ENCODE assay signal across 17 mouse cellular contexts in the genomic region with DNA sequence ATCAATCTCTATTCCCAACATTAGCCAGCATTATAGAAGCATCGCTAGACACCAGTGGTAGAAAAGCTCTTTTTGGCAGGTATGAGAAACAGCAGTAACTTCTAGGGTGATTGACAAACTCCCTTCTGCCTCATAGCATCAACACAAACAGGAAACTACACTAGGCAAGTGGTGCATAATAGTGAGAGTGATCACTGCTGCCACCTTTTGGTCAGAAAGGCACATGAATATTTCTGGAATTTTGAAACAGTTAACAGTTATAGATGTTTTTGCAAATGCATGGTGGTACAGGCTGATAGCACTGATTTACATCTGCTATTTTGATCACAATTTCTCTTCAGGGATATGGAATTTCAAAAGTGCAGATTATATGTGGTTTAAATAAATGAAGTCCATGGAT. TPM values are rescaled to one million over a fixed set of nuclear protein-coding genes. Genes with fewer than 3 reads are reported as not detected.
DNase-seq lines count a peak whose midpoint lies in the region; ATAC-seq and TF ChIP-seq lines count a peak whose summit lies in the region.
"Had no signal": no experiment of that assay in that cellular context is flagged by ENCODE, and none has a peak within 500 bp of the region (broad histone marks: within the 10 kb centered on the region; RNA-seq: fewer than 3 reads in every experiment).

No protein-coding gene starts in this region.

- H3K4me1 ChIP-seq in hindbrain, embryonic 14.5 days (replicated peaks; ENCODE audit: control insufficient read depth, insufficient read depth, low read length): no peaks in the 10 kb centered on the region
- no peaks in the 10 kb centered on the region for H3K4me1 ChIP-seq in hindbrain, embryonic 13.5 days (replicated peaks)
- H3K4me1 ChIP-seq in midbrain, embryonic 14.5 days (ENCODE audit: control insufficient read depth, insufficient read depth, low read length): no peaks in the 10 kb centered on the region
- H3K4me1 ChIP-seq in midbrain, embryonic 15.5 days: no peaks in the 10 kb centered on the region
- no peaks in the 10 kb centered on the region for H3K4me1 ChIP-seq in stomach, postnatal 0 days (replicated peaks; ENCODE audit: control insufficient read depth, insufficient read depth)
- no peaks in the 10 kb centered on the region for H3K4me1 ChIP-seq in thymus, adult 2 months (replicated peaks; ENCODE audit: control insufficient read depth, insufficient read depth, low read length)
- H3K4me1 ChIP-seq in liver, embryonic 11.5 days (replicated peaks; ENCODE audit: control insufficient read depth, insufficient read depth, low read length): no peaks in the 10 kb centered on the region
- H3K4me1 ChIP-seq: limb, embryonic 13.5 days; neural tube, embryonic 13.5 days had no signal

- no peak for TF ChIP-seq EP300 in stomach, postnatal 0 days (optimal IDR thresholded peaks at IDR 0.05)

- peak; percentile 50 for TF ChIP-seq CTCF in stomach, postnatal 0 days (IDR thresholded peaks at IDR 0.05; ENCODE audit: low read depth)
- no peak for TF ChIP-seq CTCF in thymus, adult 2 months (IDR thresholded peaks at IDR 0.05; ENCODE audit: borderline replicate concordance, control insufficient read depth, extremely low read depth, insufficient read depth, low read length, poor library complexity)

- DNase-seq in hindbrain, embryonic 14.5 days (ENCODE audit: low spot score): peak; percentile 25
- DNase-seq in midbrain, embryonic 14.5 days: peak; percentile 34
- peak; percentile 3 for DNase-seq in brain, adult 2 months (ENCODE audit: low read depth, low spot score)
- DNase-seq in stomach, postnatal 0 days (ENCODE audit: low spot score): no peak
- DNase-seq in thymus, adult 2 months: no peak
- DNase-seq in liver, embryonic 11.5 days (ENCODE audit: low spot score): no peak
- DNase-seq: gastrocnemius, postnatal 25 days had no signal

- ATAC-seq in hindbrain, embryonic 14.5 days (ENCODE audit: low FRiP score): no peak
- ATAC-seq in hindbrain, embryonic 13.5 days (ENCODE audit: low FRiP score): no peak
- no peak for ATAC-seq in midbrain, embryonic 14.5 days (ENCODE audit: low FRiP score, low TSS enrichment)
- no peak for ATAC-seq in midbrain, embryonic 15.5 days (replicated peaks)
- no peak for ATAC-seq in stomach, postnatal 0 days (ENCODE audit: low FRiP score, low TSS enrichment)
- no peak for ATAC-seq in liver, embryonic 11.5 days (replicated peaks; ENCODE audit: low FRiP score)
- ATAC-seq: intestine, embryonic 16.5 days; lung, postnatal 0 days had no signal

- H3K9ac ChIP-seq in hindbrain, embryonic 14.5 days: no peak overlapping the region
- H3K9ac ChIP-seq in hindbrain, embryonic 13.5 days: no peak overlapping the region
- no peak overlapping the region for H3K9ac ChIP-seq in midbrain, embryonic 14.5 days (replicated peaks; ENCODE audit: low read length)
- H3K9ac ChIP-seq in midbrain, embryonic 15.5 days: no peak overlapping the region
- no peak overlapping the region for H3K9ac ChIP-seq in stomach, postnatal 0 days (ENCODE audit: low read length)
- no peak overlapping the region for H3K9ac ChIP-seq in liver, embryonic 11.5 days (ENCODE audit: low read depth, low read length)
- H3K9ac ChIP-seq: limb, embryonic 13.5 days; neural tube, embryonic 13.5 days had no signal

- 60% methylated on average over 1 of the region's 1 CpGs for WGBS in hindbrain, embryonic 14.5 days
- 61% methylated on average over 1 of the region's 1 CpGs for WGBS in hindbrain, embryonic 13.5 days
- WGBS in midbrain, embryonic 14.5 days: 63% methylated on average over 1 of the region's 1 CpGs
- 68% methylated on average over 1 of the region's 1 CpGs for WGBS in midbrain, embryonic 15.5 days
- WGBS in stomach, postnatal 0 days: 78% methylated on average over 1 of the region's 1 CpGs
- WGBS in thymus, adult 2 months: 74% methylated on average over 1 of the region's 1 CpGs
- WGBS in liver, embryonic 11.5 days: 50% methylated on average over 1 of the region's 1 CpGs

- TF ChIP-seq POLR2A in thymus, adult 2 months (IDR thresholded peaks at IDR 0.05; ENCODE audit: control insufficient read depth, extremely low read depth, insufficient read depth, low read length, poor library complexity): no peak

- H3K9me3 ChIP-seq in hindbrain, embryonic 14.5 days (ENCODE audit: control insufficient read depth, low read length): no peaks in the 10 kb centered on the region
- no peaks in the 10 kb centered on the region for H3K9me3 ChIP-seq in hindbrain, embryonic 13.5 days
- H3K9me3 ChIP-seq in midbrain, embryonic 14.5 days (ENCODE audit: control insufficient read depth, low read length): no peaks in the 10 kb centered on the region
- no peaks in the 10 kb centered on the region for H3K9me3 ChIP-seq in midbrain, embryonic 15.5 days
- H3K9me3 ChIP-seq in stomach, postnatal 0 days (ENCODE audit: control insufficient read depth, low read length): no peaks in the 10 kb centered on the region
- no peaks in the 10 kb centered on the region for H3K9me3 ChIP-seq in liver, embryonic 11.5 days (ENCODE audit: control insufficient read depth, low read length)
- H3K9me3 ChIP-seq: limb, embryonic 13.5 days; neural tube, embryonic 13.5 days had no signal

- H3K36me3 ChIP-seq in hindbrain, embryonic 14.5 days (replicated peaks; ENCODE audit: control insufficient read depth, insufficient read depth): no peaks in the 10 kb centered on the region
- H3K36me3 ChIP-seq in hindbrain, embryonic 13.5 days: no peaks in the 10 kb centered on the region
- H3K36me3 ChIP-seq in midbrain, embryonic 14.5 days (ENCODE audit: control insufficient read depth, insufficient read depth, low read length): no peaks in the 10 kb centered on the region
- H3K36me3 ChIP-seq in midbrain, embryonic 15.5 days (replicated peaks): no peaks in the 10 kb centered on the region
- H3K36me3 ChIP-seq in stomach, postnatal 0 days (ENCODE audit: control insufficient read depth, insufficient read depth, low read length): no peaks in the 10 kb centered on the region
- no peaks in the 10 kb centered on the region for H3K36me3 ChIP-seq in thymus, adult 2 months (ENCODE audit: control insufficient read depth, insufficient read depth, low read length)
- no peaks in the 10 kb centered on the region for H3K36me3 ChIP-seq in liver, embryonic 11.5 days (ENCODE audit: control insufficient read depth, insufficient read depth, low read length)
- H3K36me3 ChIP-seq: limb, embryonic 13.5 days; neural tube, embryonic 13.5 days had no signal

- H3K4me2 ChIP-seq in hindbrain, embryonic 14.5 days (replicated peaks): no peak overlapping the region
- no peak overlapping the region for H3K4me2 ChIP-seq in hindbrain, embryonic 13.5 days
- no peak overlapping the region for H3K4me2 ChIP-seq in midbrain, embryonic 14.5 days (ENCODE audit: low read length)
- no peak overlapping the region for H3K4me2 ChIP-seq in midbrain, embryonic 15.5 days
- no peak overlapping the region for H3K4me2 ChIP-seq in stomach, postnatal 0 days (replicated peaks; ENCODE audit: low read depth)
- H3K4me2 ChIP-seq in liver, embryonic 11.5 days: no peak overlapping the region
- H3K4me2 ChIP-seq: limb, embryonic 13.5 days; midbrain, embryonic 11.5 days; neural tube, embryonic 13.5 days had no signal

- no peaks in the 10 kb centered on the region for H3K27me3 ChIP-seq in hindbrain, embryonic 14.5 days (ENCODE audit: control insufficient read depth, insufficient read depth, low read length)
- no peaks in the 10 kb centered on the region for H3K27me3 ChIP-seq in hindbrain, embryonic 13.5 days
- H3K27me3 ChIP-seq in midbrain, embryonic 14.5 days (ENCODE audit: control insufficient read depth, insufficient read depth, low read length): no peaks in the 10 kb centered on the region
- H3K27me3 ChIP-seq in midbrain, embryonic 15.5 days (replicated peaks): no peaks in the 10 kb centered on the region
- H3K27me3 ChIP-seq in stomach, postnatal 0 days (ENCODE audit: control insufficient read depth, insufficient read depth, low read length): no peaks in the 10 kb centered on the region
- H3K27me3 ChIP-seq in thymus, adult 2 months (ENCODE audit: control insufficient read depth, insufficient read depth, low read length): no peaks in the 10 kb centered on the region
- no peaks in the 10 kb centered on the region for H3K27me3 ChIP-seq in liver, embryonic 11.5 days (replicated peaks; ENCODE audit: control insufficient read depth, insufficient read depth, low read length)
- H3K27me3 ChIP-seq: limb, embryonic 13.5 days; neural tube, embryonic 13.5 days had no signal

- H3K4me3 ChIP-seq in hindbrain, embryonic 14.5 days (replicated peaks; ENCODE audit: low read length): no peak overlapping the region
- H3K4me3 ChIP-seq in hindbrain, embryonic 13.5 days: no peak overlapping the region
- H3K4me3 ChIP-seq in midbrain, embryonic 14.5 days (replicated peaks; ENCODE audit: low read depth, low read length): no peak overlapping the region
- no peak overlapping the region for H3K4me3 ChIP-seq in midbrain, embryonic 15.5 days
- no peak overlapping the region for H3K4me3 ChIP-seq in stomach, postnatal 0 days (ENCODE audit: low read depth, low read length)
- no peak overlapping the region for H3K4me3 ChIP-seq in thymus, adult 2 months (ENCODE audit: control insufficient read depth, insufficient read depth, low read length)
- H3K4me3 ChIP-seq in liver, embryonic 11.5 days (ENCODE audit: low read depth, low read length): no peak overlapping the region
- H3K4me3 ChIP-seq: limb, embryonic 13.5 days; neural tube, embryonic 13.5 days had no signal

- H3K27ac ChIP-seq in hindbrain, embryonic 14.5 days: no peak overlapping the region
- H3K27ac ChIP-seq in hindbrain, embryonic 13.5 days: no peak overlapping the region
- no peak overlapping the region for H3K27ac ChIP-seq in midbrain, embryonic 14.5 days (replicated peaks; ENCODE audit: low read depth, low read length)
- no peak overlapping the region for H3K27ac ChIP-seq in midbrain, embryonic 15.5 days
- H3K27ac ChIP-seq in stomach, postnatal 0 days (replicated peaks): no peak overlapping the region
- H3K27ac ChIP-seq in thymus, adult 2 months (ENCODE audit: control insufficient read depth, insufficient read depth, low read length): no peak overlapping the region
- no peak overlapping the region for H3K27ac ChIP-seq in liver, embryonic 11.5 days (ENCODE audit: low read depth, low read length)
- H3K27ac ChIP-seq: limb, embryonic 13.5 days; neural tube, embryonic 13.5 days had no signal

RNA-seq across cellular contexts. Expression of gene Gm44, which starts 36.0 kb away (rescaled TPM):
- polyA plus RNA-seq in hindbrain, embryonic 14.5 days (2014; fragmentation: Nextera tagmentation; extraction: Ambion mirVana): not detected in 2 replicates
- polyA plus RNA-seq in hindbrain, embryonic 13.5 days (2015; fragmentation: Nextera tagmentation; extraction: Ambion mirVana): not detected in 2 replicates
- not detected in 2 replicates for polyA plus RNA-seq in midbrain, embryonic 14.5 days (2014; fragmentation: Nextera tagmentation; extraction: Ambion mirVana)
- not detected in 2 replicates for polyA plus RNA-seq in midbrain, embryonic 15.5 days (2015; fragmentation: Nextera tagmentation; extraction: Ambion mirVana)
- polyA plus RNA-seq in stomach, postnatal 0 days (2015; fragmentation: Nextera tagmentation; extraction: Ambion mirVana): not detected in 2 replicates
- polyA plus RNA-seq in thymus, adult 2 months (2012; rRNA removed): not detected in 2 replicates
- polyA plus RNA-seq in liver, embryonic 11.5 days (2014; fragmentation: Nextera tagmentation; extraction: Ambion mirVana): not detected in 2 replicates
- polyA plus RNA-seq: cortical plate, adult 2 months; forebrain, embryonic 11.5 days; heart, embryonic 16.5 days; intestine, embryonic 16.5 days; limb, embryonic 13.5 days; lung, postnatal 0 days; midbrain, embryonic 11.5 days; neural tube, embryonic 13.5 days had no signal

Comparison
In these comparisons a context has a peak if more than half of its experiments do, and no peak if none do; other contexts are left out.
1. DNase-seq: peak in hindbrain, embryonic 14.5 days (single experiment), midbrain, embryonic 14.5 days (single experiment) and brain, adult 2 months (single experiment); none in stomach, postnatal 0 days (single experiment), thymus, adult 2 months (single experiment) and liver, embryonic 11.5 days (single experiment).